Mouse (Mus musculus) heart, postnatal 4 days (tissue): ENCODE data around the gene Gm20547. TPM values are rescaled to one million over a fixed set of nuclear protein-coding genes. Genes with fewer than 3 reads are reported as not detected.
"Not testable (repeated sequence)": the region's sequence is repeated elsewhere in the genome, so short reads cannot be mapped to it uniquely, and the experiment has no call there.

ENCODE experiments used
- DNase-seq: peaks from one replicate; pipeline ENCODE4 v3.0.0; 2021
- total RNA-seq, 2 experiments: library from RNA; stranded (reverse); gene quantifications; 2 replicates each; pipeline ENCODE4 v1.2.3; 2021

Gm20547 gene
- total RNA-seq, 2 experiments from 2014 or later = not detected

- DNase-seq = no peak
Measured at GRCm38 (mm10) chr17:34850517-34851125, 31.2 kb downstream of the Gm20547 start.

GRCm38 (mm10) chr17:34849722-34850516 lies 31.9 kb downstream of the Gm20547 start, which contains the start of the genes Skiv2l and Nelfe:
Gene Skiv2l, minus strand, starts transcription at chr17:34850210.
Gene Nelfe, plus strand, starts transcription at chr17:34850391.
- DNase-seq = peak; percentile 98

- DNase-seq = no peak
Measured at GRCm38 (mm10) chr17:34847615-34848014, 34.2 kb downstream of the Gm20547 start.

- no peak for DNase-seq
Measured at GRCm38 (mm10) chr17:34847192-34847591, 34.6 kb downstream of the Gm20547 start.

GRCm38 (mm10) chr17:34844884-34845283 lies 37.0 kb downstream of the Gm20547 start:
- DNase-seq = no peak

- DNase-seq = no peak
Measured at GRCm38 (mm10) chr17:34840736-34841307, 41.0 kb downstream of the Gm20547 start.

- DNase-seq = no peak
Measured at GRCm38 (mm10) chr17:34838785-34839184, 43.1 kb downstream of the Gm20547 start.

GRCm38 (mm10) chr17:34837464-34838324 lies 44.1 kb downstream of the Gm20547 start:
- peak; percentile 25 for DNase-seq

- peak; percentile 97 for DNase-seq
Measured at GRCm38 (mm10) chr17:34836856-34837221, 45.0 kb downstream of the Gm20547 start, which contains the start of the genes Stk19 and Dxo. Gene Stk19, minus strand, starts transcription at chr17:34836945. Gene Dxo, plus strand, starts transcription at chr17:34837019.

GRCm38 (mm10) chr17:34836155-34836855 lies 45.5 kb downstream of the Gm20547 start:
- no peak for DNase-seq

- not testable (repeated sequence) for DNase-seq
Measured at GRCm38 (mm10) chr17:34830776-34831175, 51.1 kb downstream of the Gm20547 start.

GRCm38 (mm10) chr17:34814818-34815370 lies 66.9 kb downstream of the Gm20547 start:
- no peak for DNase-seq

GRCm38 (mm10) chr17:34813747-34814146 lies 68.1 kb downstream of the Gm20547 start:
- DNase-seq = peak; percentile 43

- no peak for DNase-seq
Measured at GRCm38 (mm10) chr17:34811275-34811674, 70.6 kb downstream of the Gm20547 start.

GRCm38 (mm10) chr17:34810811-34811210 lies 71.0 kb downstream of the Gm20547 start:
- not testable (repeated sequence) for DNase-seq

- DNase-seq = not testable (repeated sequence)
Measured at GRCm38 (mm10) chr17:34810411-34810810, 71.4 kb downstream of the Gm20547 start.

GRCm38 (mm10) chr17:34808599-34809205 lies 73.1 kb downstream of the Gm20547 start:
- no peak for DNase-seq

- no peak for DNase-seq
Measured at GRCm38 (mm10) chr17:34807176-34807575, 74.7 kb downstream of the Gm20547 start.
